Mouse (Mus musculus) limb, embryonic 11.5 days (tissue): Measurements from ENCODE around the gene Trim11. TPM values are rescaled to one million over a fixed set of nuclear protein-coding genes. Genes with fewer than 3 reads are reported as not detected.
A peak's percentile ranks its signal among the peaks of the same experiment; 100 is the strongest.

ENCODE experiments used
- ATAC-seq: fragments of 200-750 bp; cut with Nextera tagmentation; 2 replicates; pipeline ENCODE4 v1.8.0; 2017; ENCODE audit warnings: low read depth; ENCODE audit not compliant: insufficient number of reproducible peaks, low FRiP score, low TSS enrichment
- DNase-seq: peaks from one replicate; pipeline ENCODE4 v3.0.0-alpha.2; 2015; ENCODE audit warnings: low spot score
- H3K27ac ChIP-seq: fragments of 300-500 bp; sonication (generic); replicated peaks from 2 replicates; pipeline ENCODE4 v1.5.1; 2014; ENCODE audit warnings: low read depth, mild to moderate bottlenecking, low read length
- H3K27me3 ChIP-seq: fragments of 300-500 bp; sonication (generic); 2 replicates; pipeline ENCODE4 v1.6.1; 2014; ENCODE audit warnings: mild to moderate bottlenecking, low read length, mixed read lengths; ENCODE audit not compliant: control insufficient read depth, insufficient read depth
- H3K36me3 ChIP-seq: fragments of 300-500 bp; sonication (generic); 2 replicates; pipeline ENCODE4 v1.6.1; 2014; ENCODE audit warnings: mild to moderate bottlenecking, low read length, moderate library complexity, mixed read lengths; ENCODE audit not compliant: control insufficient read depth, insufficient read depth
- H3K4me1 ChIP-seq: fragments of 300-500 bp; sonication (generic); 2 replicates; pipeline ENCODE4 v1.6.1; 2014; ENCODE audit warnings: low read length, mixed read lengths; ENCODE audit not compliant: control insufficient read depth, insufficient read depth
- H3K4me2 ChIP-seq: fragments of 300-500 bp; sonication (generic); 2 replicates; pipeline ENCODE4 v1.6.1; 2014; ENCODE audit warnings: low read depth, mild to moderate bottlenecking, moderate library complexity; ENCODE audit not compliant: severe bottlenecking
- H3K4me3 ChIP-seq: fragments of 300-500 bp; sonication (generic); 2 replicates; pipeline ENCODE4 v1.5.1; 2014; ENCODE audit warnings: low read depth, low read length
- H3K9ac ChIP-seq: fragments of 300-500 bp; sonication (generic); 2 replicates; pipeline ENCODE4 v1.6.1; 2014; ENCODE audit warnings: mild to moderate bottlenecking, low read length
- H3K9me3 ChIP-seq: fragments of 300-500 bp; sonication (generic); 2 replicates; pipeline ENCODE4 v1.6.1; 2016; ENCODE audit warnings: low read length; ENCODE audit not compliant: control insufficient read depth
- WGBS: fragments of 180-500 bp; shearing (Covaris S2); extraction: QIAGEN DNeasy Blood & Tissue Kit; methylation state at CpG from one replicate; pipeline ENCODE4 v1.1.7; 2014; 5-methylcytosine and 5-hydroxymethylcytosine counted together
- polyA plus RNA-seq: library from polyadenylated mRNA; unstranded; fragments of >200 nt; fragmentation: Nextera tagmentation; extraction: Ambion mirVana; gene quantifications from 2 replicates; pipeline ENCODE4 v1.2.1, GENCODE M21; 2014

Trim11 gene
- polyA plus RNA-seq, 1 experiment from 2014 or later = 19.0 TPM

DNA sequence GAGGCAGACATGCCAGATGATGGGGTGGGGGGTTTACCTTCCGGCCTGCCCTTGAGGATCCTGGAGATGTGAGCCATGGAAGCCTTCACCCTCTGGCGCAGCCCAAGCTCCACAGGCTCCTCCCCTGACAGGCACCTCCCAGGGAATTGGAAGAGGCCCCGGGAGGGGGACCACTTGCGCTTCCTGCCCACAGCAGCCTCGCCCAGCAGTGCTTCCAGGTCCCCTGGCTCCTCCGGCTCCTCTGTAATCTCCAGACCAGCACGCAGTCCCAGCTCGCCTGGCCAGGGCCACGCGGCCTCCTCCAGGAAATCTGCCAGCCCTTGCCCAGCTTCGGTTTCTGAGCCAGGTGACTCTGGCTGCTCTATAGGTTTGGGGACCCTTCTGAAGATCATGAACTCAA is 21.3 kb downstream of the Trim11 start:
- Histone ChIP-seq H3K4me3 (no peak overlapping the region), H3K9me3 (no peaks in the 10 kb centered on the region), H3K27me3 (peaks cover 10% of the 10 kb centered on the region), H3K27ac (no peak overlapping the region), H3K4me1 (no peaks in the 10 kb centered on the region), H3K9ac (no peak overlapping the region), H3K4me2 (no peak overlapping the region), H3K36me3 (no peaks in the 10 kb centered on the region)
- no peak for ATAC-seq
- DNase-seq = no peak
- 51% methylated on average over 11 of the region's 11 CpGs for WGBS

DNA sequence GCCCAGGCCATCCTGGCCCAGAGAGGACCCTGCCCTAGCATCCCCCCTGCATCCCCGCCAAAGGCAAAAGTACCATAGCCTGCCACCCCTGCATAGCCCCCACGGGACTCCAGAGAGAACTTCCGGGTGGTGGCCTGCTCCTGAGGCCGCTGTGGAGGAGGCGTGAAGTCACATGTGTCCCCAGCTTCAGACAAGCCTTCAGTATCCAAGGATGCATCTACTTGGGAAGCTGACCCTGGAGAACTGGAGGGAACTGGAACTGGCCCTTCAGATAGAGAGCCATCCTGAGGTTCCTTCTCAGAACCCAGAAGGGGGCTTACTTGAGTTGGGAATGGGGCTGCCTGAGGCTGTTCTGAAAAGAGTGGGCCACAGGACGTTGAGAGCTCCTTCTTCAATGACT is 21.9 kb downstream of the Trim11 start:
- H3K27ac ChIP-seq = no peak overlapping the region
- DNase-seq = no peak
- 75% methylated on average over 6 of the region's 6 CpGs for WGBS
- no peak overlapping the region for H3K4me2 ChIP-seq
- ATAC-seq = no peak
- H3K27me3 ChIP-seq = peaks cover 5% of the 10 kb centered on the region
- H3K9me3 ChIP-seq = no peaks in the 10 kb centered on the region
- H3K4me3 ChIP-seq = no peak overlapping the region
- no peaks in the 10 kb centered on the region for H3K36me3 ChIP-seq
- H3K9ac ChIP-seq = no peak overlapping the region
- no peaks in the 10 kb centered on the region for H3K4me1 ChIP-seq

- Histone ChIP-seq H3K27ac (no peak overlapping the region), H3K4me2 (no peak overlapping the region; the same call in 1 of the 2 replicates)
Measured at GRCm38 (mm10) chr11:59000635-59001034, 22.7 kb downstream of the Trim11 start.

GRCm38 (mm10) chr11:59002327-59003079 is 24.6 kb downstream of the Trim11 start:
- Histone ChIP-seq H3K27ac (no peak overlapping the region), H3K9me3 (no peaks in the 10 kb centered on the region), H3K9ac (no peak overlapping the region), H3K4me2 (no peak overlapping the region), H3K36me3 (no peaks in the 10 kb centered on the region), H3K27me3 (no peaks in the 10 kb centered on the region), H3K4me1 (no peaks in the 10 kb centered on the region), H3K4me3 (no peak overlapping the region)
- DNase-seq = no peak
- 76% methylated on average over 7 of the region's 7 CpGs for WGBS
- no peak for ATAC-seq

More at GRCm38 (mm10) chr11:59000635-59001034, 22.7 kb downstream of the Trim11 start:
- Histone ChIP-seq H3K4me1 (no peaks in the 10 kb centered on the region), H3K9me3 (no peaks in the 10 kb centered on the region), H3K4me3 (no peak overlapping the region), H3K36me3 (no peaks in the 10 kb centered on the region), H3K27me3 (no peaks in the 10 kb centered on the region; the same call in 1 of the 2 replicates), H3K9ac (no peak overlapping the region)
- WGBS = 91% methylated on average over 21 of the region's 21 CpGs
- ATAC-seq (no peak), DNase-seq (no peak)

GRCm38 (mm10) chr11:59015052-59015451 is 37.2 kb downstream of the Trim11 start:
- H3K9me3 ChIP-seq = no peaks in the 10 kb centered on the region
- H3K4me3 ChIP-seq = no peak overlapping the region
- H3K4me1 ChIP-seq = no peaks in the 10 kb centered on the region
- H3K27ac ChIP-seq = no peak overlapping the region
- H3K36me3 ChIP-seq = no peaks in the 10 kb centered on the region
- no peaks in the 10 kb centered on the region for H3K27me3 ChIP-seq
- WGBS = 42% methylated on average over 9 of the region's 9 CpGs
- H3K9ac ChIP-seq = no peak overlapping the region
- no peak overlapping the region for H3K4me2 ChIP-seq
- DNase-seq = peak; percentile 46
- no peak for ATAC-seq

GRCm38 (mm10) chr11:59026411-59026810 is 48.5 kb downstream of the Trim11 start:
- no peaks in the 10 kb centered on the region for H3K27me3 ChIP-seq
- WGBS = 74% methylated on average over 6 of the region's 6 CpGs
- DNase-seq = no peak
- H3K9ac ChIP-seq = no peak overlapping the region
- no peaks in the 10 kb centered on the region for H3K4me1 ChIP-seq
- no peaks in the 10 kb centered on the region for H3K36me3 ChIP-seq
- ATAC-seq = no peak
- no peak overlapping the region for H3K27ac ChIP-seq
- H3K4me3 ChIP-seq = no peak overlapping the region
- no peak overlapping the region for H3K4me2 ChIP-seq
- H3K9me3 ChIP-seq = no peaks in the 10 kb centered on the region

- ATAC-seq = no peak
- H3K36me3 ChIP-seq = no peaks in the 10 kb centered on the region
- no peaks in the 10 kb centered on the region for H3K9me3 ChIP-seq
- no peak for DNase-seq
- no peaks in the 10 kb centered on the region for H3K4me1 ChIP-seq
- H3K4me3 ChIP-seq = no peak overlapping the region
- H3K4me2 ChIP-seq = no peak overlapping the region
- H3K27me3 ChIP-seq = no peaks in the 10 kb centered on the region
- no peak overlapping the region for H3K9ac ChIP-seq
- H3K27ac ChIP-seq = no peak overlapping the region
- 90% methylated on average over 13 of the region's 13 CpGs for WGBS
Measured at GRCm38 (mm10) chr11:59029003-59029402, 51.1 kb downstream of the Trim11 start.
